Mouse (Mus musculus): ENCODE measurements around the gene Arid5b.

The Arid5b gene

DNA sequence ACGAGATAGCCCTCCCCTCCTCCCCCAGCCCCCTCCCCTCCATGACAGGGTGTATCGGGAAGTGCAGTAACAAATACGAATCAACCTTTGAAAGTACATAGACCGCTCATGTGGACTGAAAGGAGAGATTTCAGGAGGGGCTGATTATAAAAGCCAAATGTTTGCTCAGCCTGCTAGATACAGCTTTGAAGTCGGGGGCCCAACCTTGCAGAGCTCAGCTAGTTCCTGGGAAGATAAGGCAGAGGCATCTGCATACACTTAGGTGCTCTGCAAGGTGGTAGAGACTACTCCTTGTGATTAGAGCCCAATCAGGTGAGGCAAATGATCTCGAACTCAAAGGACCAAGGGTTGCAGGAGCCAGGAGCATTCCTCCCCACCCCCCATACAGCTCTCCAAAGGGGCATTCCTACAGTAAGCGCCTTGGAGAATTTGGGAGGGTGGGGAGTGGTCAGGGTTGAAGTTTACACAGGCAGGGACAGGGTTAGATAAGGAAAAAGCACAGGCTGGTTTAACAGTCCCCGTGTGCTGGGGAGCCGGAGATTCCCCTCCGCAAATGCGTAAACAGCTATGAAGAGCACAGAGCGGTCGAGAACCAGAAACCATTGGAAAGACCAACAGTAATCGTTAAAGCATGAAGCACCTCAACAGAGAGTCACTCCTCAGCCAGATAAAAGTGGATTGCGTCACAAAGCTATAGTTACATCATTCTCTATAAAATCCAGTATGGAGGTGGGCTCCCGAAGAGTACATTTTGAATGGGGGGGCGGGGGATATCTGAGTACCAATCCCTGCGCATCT, 47.0 kb downstream of the Arid5b start:
- peak; percentile 44 for DNase-seq

DNA sequence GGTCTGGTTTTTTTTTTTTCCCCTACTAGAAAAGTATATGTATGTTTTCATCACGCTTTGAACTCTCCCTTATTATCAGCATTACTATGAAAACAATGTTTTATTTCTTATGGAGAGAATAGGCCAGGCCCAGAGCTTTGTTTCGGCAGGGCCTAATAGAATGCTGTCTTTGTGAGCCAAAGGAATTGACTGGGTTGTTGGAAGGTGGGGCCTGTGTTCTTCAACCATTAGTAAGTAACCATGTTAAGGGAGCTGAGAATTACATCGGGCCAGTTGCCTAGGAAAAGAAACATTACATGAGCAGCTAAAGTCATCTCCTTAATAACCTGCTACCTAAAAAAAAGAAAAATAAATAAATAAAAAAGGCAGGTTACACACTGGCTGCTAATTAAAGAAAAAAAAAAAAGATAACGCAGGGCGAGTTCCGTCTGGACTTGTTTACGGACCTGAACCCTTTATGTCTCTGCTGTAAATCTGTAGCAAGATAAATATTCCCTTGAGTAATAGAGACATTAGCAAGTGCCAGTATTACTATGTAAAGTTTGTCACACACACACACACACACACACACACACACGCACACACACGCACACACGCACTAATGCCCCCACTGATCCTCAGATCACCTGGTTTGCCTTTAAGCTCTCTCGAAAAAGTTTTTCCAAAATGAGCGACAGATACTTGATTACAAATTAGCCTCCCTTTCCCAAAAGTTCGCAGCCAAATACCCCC, 47.7 kb downstream of the Arid5b start:
- DNase-seq = peak; percentile 42

DNA sequence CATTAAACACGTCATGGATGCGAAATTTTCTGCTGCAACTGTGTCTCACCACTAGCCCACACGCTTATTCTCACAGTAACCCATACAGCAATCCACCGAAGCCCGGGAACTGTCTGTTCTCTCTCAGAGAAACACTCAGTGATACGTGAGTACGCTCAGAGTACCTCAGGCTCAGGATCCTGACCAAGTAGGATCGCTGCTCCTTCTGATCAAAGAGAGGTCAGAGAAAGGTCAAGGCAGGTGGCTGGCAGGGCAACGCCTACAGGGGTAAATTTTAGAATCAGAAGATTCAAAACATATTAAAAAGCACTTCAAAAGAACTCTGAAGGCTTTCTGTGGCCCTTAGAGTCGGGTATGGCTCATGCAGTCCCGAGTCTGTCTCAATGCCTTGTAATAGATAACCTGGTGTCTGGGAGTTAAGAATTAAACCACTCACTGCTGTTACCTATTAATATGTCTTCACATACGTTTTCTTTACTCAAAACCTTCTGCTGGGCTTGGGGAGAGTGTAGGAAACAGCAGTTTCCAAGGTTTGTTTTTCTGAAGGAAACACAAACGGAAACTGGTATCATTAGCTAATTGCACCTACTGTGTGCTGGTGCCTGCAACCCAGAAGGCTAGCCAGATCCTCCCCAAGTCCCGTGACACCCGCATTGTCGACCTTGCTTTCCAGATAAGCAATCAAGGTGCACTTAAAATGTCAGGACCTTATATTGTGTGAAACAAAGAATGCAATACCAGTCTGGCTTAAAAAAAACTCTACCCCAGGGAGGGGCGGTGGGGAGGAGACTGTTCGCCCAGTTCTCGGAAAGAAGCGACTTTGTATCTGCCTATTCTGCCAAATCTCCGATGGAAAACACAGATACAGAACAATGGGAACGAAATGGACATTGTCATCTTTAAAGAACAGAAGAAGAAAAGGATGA, 48.6 kb downstream of the Arid5b start:
- DNase-seq = peak; percentile 54

DNA sequence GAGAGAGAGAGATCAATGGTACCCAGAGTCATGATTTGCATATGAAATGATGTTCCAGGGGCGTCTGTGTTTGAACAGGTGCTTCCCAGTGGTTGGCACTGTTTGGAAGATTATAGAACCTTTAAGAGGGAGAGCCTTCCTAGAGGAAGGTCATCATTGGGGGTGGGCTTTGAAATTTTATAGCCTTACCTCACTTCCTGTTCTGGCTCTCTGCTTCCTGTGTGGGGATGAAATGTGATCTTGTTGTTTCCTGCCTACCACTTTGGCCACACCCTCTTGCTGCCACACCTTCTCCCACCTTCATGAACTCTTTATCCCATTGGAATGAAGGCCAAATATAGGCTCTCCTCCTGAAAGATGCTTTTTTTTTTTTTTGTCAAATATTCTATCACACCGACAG, 55.9 kb downstream of the Arid5b start:
- DNase-seq = peak; percentile 72

DNA sequence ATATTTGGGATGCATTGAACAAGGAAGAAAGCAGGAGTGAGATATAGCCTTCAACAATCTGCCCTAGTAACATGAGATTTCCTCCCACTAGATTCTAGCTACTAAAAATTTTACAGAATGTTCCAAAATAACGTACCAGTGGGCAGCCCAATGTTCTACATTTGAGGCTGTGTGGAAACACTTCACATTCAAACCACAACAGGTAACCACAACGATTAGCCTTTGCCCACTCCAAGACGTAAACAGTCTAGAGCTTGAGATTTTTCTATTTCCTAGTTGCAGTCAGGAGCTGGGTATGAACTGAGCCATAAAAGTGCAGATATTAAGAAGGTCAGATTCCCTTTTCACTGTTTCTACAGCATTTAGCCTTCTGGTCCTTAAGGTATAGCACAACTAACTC, 56.5 kb downstream of the Arid5b start:
- peak; percentile 23 for DNase-seq

DNA sequence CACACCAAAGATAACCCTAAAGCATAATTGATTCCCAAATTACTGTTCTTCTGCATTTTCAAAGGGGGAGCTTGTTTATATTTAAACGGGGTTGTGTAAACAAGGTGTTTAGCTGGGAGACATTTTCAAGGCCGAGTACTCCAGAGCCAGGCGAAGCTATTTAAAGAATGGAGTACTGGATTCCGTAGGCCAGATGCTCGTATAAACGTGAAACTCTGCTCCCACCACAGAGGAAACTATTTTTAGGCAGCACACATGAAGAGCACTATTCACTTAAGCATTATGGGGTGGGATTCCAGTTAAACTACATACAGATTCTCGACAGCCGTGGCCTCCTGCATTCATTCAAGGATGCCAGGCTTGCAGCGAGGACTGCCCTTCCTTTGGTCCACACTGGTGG, 59.2 kb downstream of the Arid5b start:
- peak; percentile 76 for DNase-seq

DNA sequence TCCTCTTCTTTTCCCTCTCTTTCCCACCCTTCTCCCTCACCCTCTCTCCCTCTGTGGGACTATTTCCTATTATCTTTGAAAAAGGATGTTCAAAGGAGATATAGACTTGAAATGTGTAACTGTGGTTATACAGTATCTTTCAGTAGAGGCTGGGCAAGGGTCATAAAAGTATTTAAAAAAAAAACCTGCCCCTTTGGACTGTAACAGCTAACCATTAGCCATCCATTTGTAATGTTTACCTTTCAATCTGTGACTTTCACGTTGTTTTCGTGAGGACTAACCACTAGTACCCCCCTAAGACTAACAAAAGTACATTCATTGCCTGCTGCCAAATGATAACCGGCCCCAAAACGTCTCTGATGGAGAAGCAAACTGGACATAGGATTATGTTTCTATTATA, 59.9 kb downstream of the Arid5b start:
- no peak for DNase-seq

DNA sequence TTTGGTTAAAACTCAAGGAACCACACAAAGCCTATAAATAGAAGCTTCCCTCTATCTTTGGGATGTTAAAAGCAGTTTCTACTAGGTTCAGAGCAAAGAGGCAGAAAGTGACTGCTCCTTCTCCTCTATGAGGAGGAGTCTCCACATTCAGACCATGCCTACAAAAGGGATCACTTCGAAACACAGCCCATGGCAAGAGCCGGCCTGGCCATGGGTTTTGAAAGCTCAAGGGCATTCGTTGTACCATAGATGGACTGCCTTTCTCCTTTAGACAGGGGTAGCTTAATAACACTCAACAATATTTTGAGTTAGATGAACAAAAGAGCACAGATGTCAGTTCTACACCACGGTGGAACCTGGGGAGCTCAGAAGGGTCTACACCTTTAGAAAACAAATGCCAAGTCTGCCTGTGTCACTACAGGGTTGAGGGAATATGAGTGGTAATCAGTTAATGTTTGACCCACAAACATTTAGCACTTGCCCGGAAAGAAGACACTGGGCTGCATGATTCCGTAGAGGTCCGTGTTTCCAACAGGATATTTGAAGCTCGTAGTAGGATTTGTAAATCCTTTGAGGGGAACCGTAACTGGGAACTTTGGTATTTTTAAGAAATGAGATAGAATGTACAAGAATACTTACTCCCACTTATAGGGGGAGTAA, 63.6 kb downstream of the Arid5b start:
- DNase-seq = peak; percentile 66

DNA sequence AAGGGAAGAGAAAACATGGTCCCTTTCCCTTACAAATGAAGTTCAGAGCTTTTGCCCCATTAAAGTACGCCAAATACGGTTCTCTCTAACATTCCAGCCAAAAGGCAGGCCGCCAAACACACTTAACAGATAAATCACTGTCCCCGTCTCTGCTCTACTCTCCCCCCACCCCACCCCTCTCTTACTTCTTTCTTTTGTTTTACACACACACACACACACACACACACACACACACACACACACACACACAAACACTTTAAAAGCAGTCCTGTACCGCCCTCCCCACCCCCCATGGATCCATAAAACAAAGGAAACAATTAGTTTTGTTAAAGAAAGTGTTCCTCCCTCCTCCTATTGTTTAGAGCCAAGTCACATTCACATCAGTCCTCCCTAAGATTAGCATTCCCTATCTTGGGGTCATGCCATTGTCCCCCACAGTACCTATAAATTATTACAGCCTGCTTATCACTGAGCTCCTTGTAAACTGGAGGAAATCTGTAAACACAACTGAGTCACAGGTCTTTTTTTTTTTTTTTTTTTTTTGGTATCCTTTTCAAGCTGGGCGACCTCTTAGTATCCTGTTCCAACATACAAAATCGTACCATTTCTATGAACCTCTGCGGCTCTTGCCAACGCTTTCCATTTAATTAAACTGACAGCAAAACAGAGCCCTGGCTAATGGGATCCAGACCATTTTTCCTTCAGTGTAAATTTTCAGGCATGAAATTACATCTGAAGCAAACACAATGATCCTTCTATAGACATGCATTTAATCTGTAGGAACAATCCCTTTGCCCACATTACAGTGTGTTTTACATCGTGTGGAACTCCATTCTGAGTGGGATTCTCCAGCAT, 66.3 kb downstream of the Arid5b start:
- peak; percentile 79 for DNase-seq

DNA sequence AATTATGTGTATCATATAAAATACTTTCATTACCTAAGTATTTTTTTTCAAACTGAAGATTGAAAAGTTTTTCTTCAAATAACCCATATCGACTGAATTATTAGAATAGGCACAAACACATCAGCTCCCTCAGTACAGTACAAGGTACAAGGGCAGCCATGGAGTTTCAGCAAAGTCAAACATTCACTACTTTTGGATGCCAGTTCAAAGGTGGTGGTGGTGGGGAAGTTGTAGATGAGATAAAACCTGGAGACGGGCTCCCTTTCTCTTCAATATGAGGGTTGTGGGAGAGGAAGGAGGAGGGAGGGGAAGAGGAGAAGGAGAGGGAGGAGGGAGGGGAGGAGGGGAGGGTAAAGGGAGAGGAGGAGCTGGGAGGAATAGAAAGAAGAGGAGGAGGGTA, 67.0 kb downstream of the Arid5b start:
- DNase-seq = peak; percentile 9

DNA sequence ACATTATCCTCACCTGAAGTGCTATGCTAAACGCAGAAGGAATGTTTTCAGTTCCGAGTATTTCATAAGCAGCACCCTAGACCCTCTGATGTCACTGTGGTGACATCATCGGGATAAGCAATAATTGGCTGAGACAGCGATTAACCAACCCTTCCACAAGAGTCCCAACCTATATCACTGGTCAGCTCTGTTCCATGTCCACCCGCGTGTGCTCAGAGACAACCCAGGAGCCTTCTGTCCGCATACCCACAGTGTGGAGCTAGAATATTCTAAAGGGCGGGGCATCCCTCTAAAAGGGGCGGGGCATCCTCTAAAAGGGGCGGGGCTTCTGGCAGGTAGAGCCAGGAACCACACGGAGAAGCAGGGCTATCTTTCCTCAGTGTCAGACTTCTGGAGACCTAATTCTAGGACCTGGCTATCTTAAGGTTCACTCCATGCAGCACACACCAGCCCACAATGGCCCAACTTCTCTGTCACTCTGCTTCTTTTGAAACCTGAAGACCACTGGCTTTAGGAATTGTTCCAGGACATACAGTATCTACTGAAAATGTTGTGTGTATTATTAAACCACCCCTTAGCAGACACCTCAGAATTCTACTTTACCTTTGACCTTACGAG, 68.4 kb downstream of the Arid5b start:
- DNase-seq = peak; percentile 77

DNA sequence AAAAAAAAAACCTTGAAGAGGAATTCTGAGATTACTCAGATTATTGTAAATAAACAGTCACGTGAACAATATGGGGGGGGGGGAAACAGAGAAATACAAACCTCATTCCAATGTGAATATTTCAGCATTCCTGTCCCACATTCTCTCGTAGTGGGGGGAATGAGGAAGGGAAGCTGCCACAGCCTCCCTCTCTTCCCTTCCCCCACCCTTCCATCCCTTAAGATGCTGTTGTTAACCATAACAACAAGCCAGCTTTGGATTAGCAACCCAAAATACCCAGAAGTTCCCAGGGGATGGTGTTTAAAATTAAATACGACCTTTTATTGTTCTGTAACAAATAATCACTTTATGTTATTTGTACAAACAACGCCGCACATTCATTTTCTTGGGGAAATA, 69.9 kb downstream of the Arid5b start:
- peak; percentile 71 for DNase-seq

DNA sequence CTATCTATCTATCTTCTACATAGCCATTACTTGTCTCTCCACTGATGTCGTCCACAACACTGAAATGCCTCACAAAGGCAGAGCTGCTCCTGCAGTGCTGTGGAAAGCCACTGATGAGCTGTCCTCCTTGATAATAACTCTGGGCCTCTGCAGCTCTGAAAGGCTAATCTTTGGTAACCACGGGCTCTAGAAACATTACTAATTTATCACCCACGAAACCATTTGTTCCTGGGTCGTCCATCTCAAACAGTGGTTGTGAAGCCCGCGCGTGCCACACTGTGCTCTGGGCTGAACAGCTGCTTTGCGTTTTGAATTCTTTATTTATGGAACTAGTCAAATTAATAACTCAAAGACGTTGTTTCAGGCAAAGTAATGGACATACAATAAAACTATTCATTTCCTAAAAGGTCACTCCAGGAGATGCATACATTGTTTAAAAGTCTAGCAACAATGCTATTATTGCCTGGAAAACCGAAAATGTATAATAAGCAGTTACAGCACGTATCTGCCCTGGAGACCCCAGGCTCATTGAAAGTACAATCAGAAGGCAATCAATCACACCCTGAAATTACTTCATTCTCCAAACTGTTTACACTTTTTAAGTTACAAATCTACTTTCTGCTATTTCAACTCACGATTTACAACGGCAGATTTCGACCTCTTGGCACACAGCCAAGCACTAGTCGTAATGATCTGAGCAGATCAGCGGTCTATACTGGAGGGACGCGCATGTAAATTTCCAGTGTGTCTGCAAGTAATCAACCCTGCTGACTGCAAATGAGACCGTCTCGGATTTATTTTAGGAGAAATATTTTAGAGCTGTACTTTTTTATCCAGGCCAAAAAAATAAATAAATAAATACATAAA, 70.5 kb downstream of the Arid5b start:
- DNase-seq = peak; percentile 85

DNA sequence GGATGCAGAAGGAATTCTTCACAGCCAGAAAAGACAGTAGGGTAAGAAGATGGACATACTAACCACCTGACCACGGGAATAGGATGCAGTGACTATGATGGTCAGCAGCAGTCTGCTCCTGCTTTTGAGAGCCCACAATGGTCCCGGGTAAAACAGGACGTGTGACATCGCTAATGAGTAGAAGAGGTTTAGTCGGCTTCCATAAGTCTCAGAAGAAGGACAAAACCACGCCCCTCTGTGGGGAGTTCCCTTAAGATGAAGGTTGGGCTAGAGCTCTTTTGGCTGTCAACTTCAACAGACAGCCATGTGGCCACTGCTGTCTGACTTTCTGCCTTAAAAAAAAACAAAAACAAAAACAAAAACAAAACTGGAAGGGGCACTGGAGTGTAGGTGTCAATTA, 74.1 kb downstream of the Arid5b start:
- DNase-seq = peak; percentile 78

DNA sequence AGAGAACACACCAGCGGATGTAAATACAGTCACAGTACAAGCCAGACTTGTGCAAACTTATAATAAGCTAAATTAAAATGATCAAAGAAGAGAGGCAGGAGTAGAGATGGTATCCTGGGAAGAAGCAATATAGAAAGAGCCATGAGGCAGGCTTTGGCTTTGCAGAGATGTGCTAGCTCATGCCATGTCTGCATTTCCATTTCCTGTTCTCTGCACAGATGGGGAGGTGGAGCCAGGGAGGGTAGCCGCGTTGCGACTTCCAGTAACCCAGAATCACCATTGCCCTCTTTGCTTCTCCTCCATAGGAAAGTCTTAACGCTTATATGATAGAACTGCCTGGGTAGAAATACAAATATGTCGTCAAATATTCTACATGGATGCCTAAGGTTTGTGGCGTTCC, 74.7 kb downstream of the Arid5b start:
- DNase-seq = peak; percentile 80

DNA sequence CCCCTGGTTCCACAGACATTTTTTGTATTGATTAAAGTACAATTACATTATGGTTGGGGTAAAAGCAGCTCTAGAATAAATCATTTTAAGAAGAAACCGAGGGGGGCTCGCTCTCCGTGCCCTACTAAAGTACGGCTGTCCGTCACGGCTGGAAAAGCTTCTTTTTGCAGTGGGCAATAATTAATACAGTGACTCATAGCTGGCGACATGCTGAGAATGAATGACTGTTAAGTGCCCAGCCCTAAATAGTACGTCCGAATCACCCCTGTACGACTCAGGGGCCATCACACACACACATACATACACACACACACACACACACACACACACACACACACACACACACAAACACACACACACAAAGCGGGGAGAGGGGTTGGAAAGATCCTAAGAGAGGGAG, 75.2 kb downstream of the Arid5b start:
- DNase-seq = peak; percentile 81

DNA sequence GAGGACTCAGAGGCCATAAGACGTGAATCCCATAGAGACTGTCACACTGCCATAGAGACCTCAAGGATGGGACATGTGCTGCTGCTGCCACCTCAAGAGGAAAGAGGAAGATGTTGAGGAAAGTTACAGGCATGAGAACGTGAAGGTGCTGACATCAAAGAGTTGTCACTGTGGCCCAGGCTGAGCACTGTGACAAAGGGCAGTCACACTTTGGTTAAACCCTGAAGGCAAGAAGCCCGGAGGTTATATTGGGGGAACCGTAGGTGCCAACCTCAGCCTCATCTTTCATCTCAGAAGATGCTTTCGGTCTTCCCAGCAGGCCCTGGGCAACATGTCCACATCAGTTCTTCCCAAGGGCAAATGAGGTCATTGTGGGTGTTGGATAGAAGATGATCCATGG, 79.1 kb downstream of the Arid5b start:
- DNase-seq = peak; percentile 74

DNA sequence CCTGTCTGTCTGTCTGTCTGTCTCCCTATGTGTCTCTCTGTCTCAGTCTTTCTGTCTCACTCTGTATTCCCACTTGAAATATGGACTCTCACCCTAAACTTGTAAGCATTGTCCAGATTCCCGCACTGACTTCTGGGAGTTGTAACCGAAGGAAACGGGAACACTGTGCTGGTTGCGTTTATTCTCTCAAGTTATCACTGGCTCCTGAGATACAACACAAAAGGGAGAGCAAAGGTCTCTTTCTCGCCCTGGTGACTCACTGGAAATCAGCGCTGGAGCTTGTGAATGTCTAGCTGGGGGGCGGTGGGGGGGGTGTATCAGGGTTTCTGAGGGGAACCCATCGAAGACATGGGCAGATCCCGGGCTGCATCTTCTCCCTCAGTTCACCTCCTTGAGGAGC, 82.2 kb downstream of the Arid5b start:
- peak; percentile 69 for DNase-seq

DNA sequence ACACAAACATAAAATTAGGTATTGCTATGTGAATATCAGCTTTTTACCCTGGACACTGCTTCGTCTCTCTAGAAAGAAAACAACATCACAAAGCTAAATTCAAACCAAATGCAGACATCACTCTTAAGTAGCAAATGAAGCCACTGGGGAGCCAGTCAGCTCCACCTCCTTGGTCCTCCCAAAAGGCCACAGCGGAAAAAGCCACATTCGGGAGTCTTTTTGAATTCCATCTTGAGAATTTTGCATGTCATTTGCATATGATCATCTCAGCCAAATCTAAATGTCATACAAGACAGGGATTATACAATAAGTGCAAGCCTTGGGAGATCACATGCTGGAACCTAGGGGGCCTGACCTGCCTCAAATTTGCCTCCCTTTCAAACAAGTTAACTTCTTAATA, 85.0 kb downstream of the Arid5b start:
- DNase-seq = peak; percentile 44

DNA sequence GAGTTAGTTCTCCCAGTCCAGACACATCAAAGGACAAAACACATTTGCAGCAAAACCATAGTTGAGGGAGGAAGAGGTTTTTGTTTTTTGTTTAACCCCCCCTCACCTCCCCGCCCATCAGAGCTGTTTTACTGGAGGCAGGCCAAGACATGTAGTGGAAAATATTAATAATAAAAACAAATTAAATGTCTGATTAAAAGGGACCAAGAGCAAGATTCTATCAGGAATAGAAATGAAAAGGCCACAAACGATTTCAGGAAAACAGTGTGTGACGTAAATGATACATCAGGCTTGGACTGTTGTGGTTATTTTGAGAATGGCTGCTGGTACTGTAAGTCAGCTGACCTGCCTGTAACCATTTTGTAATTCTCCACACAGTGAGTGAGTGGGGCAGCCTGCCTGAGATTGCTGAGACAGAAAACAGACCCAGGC, 85.7 kb downstream of the Arid5b start:
- DNase-seq = peak; percentile 94

Measured in heart, adult 11 months (tissue).